Mouse (Mus musculus) urinary bladder, postnatal 25 days (tissue): ENCODE data around the gene C2cd3.

ENCODE experiments used
- DNase-seq: peaks from one replicate; pipeline ENCODE4 v3.0.0; 2022; ENCODE audit warnings: low spot score

The C2cd3 gene

DNA sequence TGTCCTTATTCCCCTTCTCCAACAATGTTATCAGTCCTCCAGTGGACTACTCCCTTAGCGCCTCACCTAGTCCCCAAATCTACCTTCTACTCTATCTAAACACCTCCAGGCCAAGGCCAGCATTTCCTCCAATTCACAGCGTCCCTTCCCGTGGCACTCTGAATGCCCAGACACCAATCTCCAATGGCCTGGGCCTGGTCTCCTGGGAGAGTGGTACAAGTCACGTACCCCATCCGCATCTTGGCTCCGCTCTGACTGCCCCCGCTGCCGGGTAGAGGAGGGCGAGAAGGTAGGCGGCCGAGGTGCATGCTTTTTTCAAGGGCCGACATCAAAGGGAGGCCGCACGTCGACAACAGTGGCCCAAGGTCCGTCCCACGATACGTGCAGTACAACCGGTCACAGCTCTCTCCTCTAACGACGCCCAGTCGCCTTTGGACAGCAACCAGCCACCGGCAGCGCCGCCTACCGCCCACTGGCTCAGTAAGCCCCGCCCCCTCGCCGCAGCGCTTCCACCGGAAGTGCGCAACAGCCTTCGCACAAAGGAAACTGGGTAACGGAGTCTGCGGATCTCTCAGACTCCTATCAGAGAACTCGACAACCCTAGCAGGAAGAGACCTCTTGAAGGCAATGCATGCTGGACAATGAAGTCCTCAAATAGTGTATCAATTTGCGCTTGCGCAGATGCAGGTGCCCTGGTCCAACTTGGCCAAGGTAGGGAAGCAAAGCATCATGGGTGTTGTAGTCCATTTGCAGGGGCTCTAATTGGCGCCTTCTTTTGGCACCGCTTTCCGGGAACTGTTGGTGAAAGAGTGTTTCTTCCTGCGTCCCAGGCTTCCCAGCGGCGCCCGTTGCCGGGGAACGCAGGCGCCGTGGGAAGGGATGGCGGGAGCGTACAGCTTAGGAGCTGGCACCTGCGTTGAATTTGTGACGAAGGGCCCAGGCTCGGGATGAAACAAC is at the start of gene C2cd3, which contains the start of gene Ppme1:
Gene C2cd3 (plus strand): TSS at position 739 of the 957 bp plus-strand sequence.
Gene Ppme1 (minus strand): TSS at position 813 of the 957 bp plus-strand sequence.
- peak; percentile 98 for DNase-seq

GRCm38 (mm10) chr7:100323721-100324120 is 48.3 kb upstream of the C2cd3 start:
- DNase-seq: no peak

DNA sequence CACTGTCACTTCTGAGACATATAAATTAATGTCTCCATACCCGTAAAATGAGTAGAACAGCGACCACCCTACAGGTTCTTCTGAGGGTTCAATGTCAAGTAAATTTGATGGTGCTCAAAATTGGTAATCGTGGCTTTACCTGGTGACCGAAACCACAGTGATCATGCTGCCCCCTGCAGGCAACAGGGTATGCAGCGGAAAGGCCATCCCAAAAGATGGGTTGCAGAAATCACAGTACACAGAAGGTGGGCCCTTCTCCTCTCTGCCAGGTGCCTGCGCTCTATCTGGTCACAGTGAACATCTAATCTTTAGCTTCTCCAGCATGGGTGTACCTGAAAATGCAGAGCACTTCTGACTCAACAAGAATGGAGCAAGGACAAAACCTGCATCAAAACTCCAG is 46.6 kb upstream of the C2cd3 start:
- DNase-seq: peak; percentile 60

DNA sequence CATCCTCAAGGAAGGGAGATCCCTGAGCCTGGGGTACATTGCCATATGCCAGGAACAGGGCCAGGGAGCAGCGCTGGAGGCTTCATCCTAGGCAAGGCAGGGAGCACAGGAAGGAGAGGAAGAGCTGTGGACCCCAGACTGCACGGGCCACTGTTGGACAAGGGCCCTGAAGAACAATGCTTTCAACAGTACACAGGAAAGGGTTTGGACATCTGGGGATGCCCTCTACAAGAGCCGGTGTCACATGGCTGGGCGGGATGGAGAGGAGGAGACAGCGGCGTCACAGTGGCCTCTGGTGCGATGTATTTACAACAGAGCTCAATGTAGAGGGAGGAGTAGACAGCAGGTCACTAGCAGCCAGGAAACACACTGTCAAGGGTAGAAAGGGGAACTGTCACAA is 44.5 kb upstream of the C2cd3 start:
- DNase-seq: no peak

DNA sequence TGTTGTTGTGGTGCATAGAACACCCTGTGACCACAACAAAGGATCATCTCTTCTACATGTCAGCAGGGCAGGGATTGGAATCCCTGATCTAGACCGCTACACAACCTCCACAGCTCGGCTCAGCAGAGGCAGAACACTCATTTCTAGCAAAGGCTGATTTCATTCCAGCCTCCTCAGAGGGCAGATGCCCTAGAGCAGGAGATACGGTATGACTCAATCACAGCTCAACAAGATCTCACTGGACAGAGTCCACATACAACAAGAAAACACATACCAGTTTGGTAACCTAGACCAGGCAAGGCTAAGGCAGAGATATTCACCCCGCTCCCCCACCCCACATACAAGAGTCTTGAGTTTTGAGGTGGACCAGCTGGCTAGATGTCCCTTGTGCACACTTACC is 43.4 kb upstream of the C2cd3 start:
- no peak for DNase-seq

DNA sequence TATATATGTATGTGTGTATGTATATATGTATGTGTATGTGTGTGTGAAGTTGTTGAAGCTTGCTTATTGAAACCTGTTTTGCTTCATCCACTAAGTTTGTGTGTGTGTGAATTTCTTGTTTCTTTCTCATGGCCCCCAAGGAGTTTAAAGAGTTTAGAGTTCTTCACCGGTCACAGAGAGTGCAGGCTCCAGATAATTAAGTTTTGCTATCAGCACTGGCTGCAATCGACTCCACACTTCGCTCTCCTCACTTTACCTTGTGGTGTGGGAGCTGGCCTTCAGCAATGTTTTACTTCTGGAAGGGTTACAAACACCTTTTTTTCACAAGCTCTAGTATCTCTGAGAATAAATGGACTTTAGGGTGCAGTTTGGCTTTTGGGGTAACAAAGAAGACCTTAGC is 40.8 kb upstream of the C2cd3 start:
- DNase-seq: no peak

GRCm38 (mm10) chr7:100335921-100336320 is 36.1 kb upstream of the C2cd3 start:
- no peak for DNase-seq

DNA sequence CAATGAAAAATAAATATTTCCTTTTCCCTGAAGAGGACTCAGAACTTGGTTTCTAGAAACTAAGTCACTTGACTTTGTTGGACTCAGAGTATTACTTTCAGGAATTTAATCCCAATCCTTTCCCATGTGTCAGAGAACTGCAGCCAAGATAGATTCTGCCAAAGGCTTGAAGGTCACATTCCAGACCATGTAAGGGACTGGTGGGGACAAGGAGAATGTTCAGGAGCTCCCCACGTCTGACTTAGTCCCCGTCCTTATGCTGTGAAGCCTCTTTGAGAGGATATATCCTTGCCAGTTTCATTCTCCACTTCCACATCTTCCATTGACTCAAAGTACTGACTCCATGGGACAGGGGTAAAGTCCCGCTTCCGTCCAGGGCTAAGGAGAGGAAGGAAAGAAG is 17.0 kb upstream of the C2cd3 start:
- no peak for DNase-seq

GRCm38 (mm10) chr7:100356324-100356723 is 15.7 kb upstream of the C2cd3 start:
- DNase-seq: no peak

DNA sequence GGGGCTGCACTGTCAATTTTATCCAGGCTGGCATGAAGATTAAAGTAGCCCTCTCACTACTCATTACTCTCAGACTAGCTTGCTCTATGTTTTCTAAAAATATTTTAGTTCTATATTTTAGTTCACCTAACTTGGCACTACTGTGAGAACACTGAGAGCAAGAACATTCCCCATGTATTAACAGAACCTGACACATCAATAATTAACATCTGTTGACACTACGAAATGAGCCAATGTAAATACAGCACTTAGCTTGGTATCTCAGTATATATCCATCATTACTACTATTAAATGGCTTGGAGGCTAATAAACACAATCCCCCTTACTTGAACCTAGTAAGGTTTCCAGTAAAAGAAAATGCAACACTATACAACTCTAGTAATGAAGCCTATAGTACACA is 15.3 kb upstream of the C2cd3 start:
- no peak for DNase-seq

- DNase-seq: no peak
Observed at GRCm38 (mm10) chr7:100357856-100358255, 14.2 kb upstream of the C2cd3 start.

- no peak for DNase-seq
Observed at GRCm38 (mm10) chr7:100363162-100363561, 8.9 kb upstream of the C2cd3 start.

GRCm38 (mm10) chr7:100364888-100365287 is 7.1 kb upstream of the C2cd3 start:
- DNase-seq: no peak

DNA sequence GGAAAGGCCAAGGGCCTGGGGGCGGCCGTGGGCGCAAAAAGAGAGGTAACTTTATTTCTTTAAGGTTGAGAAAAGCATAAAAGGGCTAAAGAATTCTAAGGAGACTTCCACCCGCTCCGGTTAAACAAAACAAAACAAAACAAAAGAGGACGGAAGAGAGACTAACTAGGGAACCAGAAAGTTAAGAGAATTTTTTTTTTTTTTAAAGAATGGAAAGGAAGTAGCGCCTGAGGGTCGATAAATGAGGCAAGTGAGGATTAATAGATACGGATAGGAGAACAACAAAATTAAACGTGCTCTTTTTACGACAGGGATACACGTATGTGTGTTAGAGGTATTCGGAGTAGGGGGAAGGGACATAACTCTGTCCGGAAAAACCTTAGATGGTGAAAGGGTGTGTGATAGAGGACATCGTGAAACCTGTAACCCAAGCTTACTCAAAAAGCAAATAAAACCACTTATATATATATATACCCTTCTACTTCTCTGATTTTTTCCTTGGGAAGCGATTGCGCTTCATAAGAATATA is 483 bp downstream of the C2cd3 start:
- no peak for DNase-seq

DNA sequence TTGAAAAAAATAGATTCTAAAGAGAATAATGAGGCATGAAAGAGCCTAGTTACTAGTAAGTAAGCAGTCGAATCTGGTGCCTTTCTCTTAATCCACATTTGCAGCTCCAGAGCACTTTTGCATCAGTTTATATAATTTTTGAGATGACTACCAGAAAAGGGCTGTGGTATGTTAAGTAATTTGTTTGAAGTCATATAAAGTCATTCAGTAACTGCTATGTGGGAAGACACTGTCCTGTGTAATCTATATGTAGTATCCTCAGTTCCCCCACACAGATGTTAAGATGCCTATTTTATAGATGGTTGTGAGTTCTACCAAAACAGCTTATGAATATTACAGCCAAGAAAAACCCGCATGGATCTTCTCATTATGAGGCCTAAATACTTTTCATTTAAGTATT is 6.2 kb downstream of the C2cd3 start:
- DNase-seq: no peak

DNA sequence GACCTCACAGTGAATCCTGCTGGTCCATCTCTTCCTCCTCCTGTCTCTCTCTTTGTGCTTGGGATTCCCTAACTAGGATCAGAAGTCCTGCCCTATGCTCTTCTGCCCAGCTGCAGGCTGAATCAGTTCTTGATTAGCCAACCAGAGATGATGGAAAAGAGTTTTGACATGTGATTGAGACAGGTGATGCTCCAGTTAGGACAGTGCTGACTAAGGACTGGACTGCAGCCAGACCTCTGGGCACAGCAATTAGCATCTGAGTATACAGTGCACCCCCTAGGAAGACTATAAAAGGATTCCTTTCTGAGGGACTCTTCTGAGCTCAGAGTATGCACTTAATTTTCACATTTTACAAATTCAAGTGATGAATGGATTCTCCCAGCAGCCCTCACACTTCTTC is 9.1 kb downstream of the C2cd3 start:
- no peak for DNase-seq

GRCm38 (mm10) chr7:100383207-100383606 is 11.2 kb downstream of the C2cd3 start:
- no peak for DNase-seq

DNA sequence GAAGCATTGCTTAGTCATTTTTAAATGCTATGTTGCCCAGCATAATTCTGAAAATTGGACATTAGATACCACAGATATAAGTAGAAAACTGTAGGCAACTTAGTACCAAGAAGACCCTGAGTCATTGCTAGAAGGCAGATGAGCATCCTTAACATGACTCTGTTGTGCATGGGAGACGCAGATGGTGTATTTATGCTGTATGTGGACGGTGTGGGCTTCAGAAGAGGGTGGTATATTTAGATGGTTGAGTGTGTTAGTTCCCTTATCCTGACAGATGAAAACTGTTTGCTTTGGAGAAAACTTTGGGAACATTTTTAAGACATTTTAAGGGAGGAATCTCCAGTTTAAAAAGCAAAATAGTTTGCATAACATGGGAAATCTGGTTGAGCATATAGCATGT is 16.1 kb downstream of the C2cd3 start:
- DNase-seq: no peak

DNA sequence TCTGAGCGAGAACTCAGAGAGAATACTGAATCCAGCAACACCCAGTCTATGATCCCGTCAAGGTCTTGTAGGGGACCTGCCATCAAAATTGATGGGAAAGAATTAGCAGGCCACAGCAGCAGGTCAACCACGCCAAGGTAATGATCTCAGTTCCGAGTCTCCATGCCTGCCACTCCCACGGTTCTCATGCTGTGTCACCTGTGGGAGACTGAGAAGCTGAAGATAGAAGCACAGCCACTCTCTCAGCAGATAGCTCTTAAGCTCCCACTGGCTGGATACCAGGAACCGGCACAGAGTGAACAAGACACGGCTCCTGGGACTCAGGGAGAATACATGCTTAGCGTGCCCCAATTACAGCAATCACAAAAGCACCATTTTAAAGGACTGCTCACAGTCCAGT is 18.1 kb downstream of the C2cd3 start:
- no peak for DNase-seq

- no peak for DNase-seq
Observed at GRCm38 (mm10) chr7:100392265-100392664, 20.2 kb downstream of the C2cd3 start.

- no peak for DNase-seq
Observed at GRCm38 (mm10) chr7:100399231-100399913, 27.3 kb downstream of the C2cd3 start.

DNA sequence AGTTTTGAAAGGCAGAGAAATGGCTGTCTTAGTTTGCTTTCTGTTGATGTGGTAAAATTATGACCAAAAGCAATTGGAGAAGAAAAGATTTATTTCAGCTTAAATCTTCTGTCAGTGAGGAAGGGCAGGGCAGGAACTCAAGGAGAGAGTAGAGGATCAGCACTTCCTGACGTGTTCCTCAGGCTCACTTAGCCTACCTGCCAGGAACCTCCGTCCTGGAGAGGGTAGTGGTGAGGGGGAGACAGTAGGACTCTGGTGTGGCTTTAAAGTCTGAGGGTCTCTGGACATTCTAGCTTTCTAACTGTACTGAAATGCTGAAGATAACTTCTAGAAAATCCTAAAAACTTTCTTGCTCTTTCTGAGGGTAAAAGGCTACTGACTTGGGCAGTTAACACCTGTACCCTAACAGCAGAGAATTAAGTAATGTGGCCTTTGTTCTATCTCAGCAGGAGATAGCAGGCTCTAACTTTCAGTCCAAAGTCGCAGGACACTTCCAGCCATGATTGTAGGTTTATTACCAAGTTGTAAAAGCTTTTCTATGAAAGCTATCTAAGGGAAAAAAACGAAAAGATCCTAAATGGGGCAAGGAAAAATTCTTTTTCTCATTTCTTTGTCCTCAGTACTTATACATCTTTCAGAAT is 29.0 kb downstream of the C2cd3 start:
- DNase-seq: no peak
